Mouse (Mus musculus): ENCODE measurements around the gene Kctd20. TPM values are rescaled to one million over a fixed set of nuclear protein-coding genes. Genes with fewer than 3 reads are reported as not detected.

The Kctd20 gene
- polyA plus RNA-seq, 1 experiment from 2014 or later, result 127 TPM

DNA sequence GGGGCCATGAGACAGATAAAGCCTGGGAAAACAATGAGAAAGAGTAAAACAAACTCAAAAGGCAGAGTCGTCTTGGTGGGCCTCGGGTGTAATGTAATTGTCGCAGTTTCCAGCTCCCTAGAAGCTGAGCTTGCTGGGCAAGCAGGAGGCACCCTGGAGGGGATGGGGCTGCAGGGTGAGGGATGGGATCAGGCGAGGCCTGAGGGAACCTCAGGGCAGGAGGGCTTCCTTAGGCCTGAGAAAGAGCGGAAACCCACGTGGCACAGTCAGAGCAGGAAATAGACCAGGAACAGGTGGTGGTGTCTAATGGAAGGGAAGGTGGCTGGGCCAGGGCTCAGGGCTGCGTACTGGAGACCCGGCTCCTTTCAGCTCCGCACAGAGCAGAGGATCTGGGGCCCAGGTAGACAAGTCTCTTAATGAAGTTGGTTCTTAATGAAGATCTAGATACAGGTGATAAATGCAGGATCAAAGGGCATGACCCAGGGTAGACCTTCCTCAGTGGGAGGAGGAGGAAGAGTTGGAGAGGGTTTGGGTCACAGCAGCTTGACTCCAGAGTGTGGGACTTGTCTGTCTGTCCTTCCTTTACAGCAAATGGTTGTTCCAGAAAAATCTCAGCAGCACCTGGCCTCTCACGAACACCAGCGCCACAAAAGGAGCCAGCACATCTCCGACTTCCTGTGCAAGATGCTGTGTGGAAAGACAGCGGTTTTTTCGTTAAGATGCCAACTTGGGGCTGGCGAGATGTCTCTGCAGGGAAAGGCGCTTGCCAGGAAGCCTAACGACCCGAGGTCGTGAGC lies 17.4 kb upstream of the Kctd20 start:
- peaks cover 10% of the 10 kb centered on the region for H3K4me1 ChIP-seq
- 70% methylated on average over 19 of the region's 19 CpGs for WGBS
- H3K27me3 ChIP-seq, result no peaks in the 10 kb centered on the region
- H3K9me3 ChIP-seq, result no peaks in the 10 kb centered on the region
- no peak overlapping the region for H3K4me3 ChIP-seq
- no peaks in the 10 kb centered on the region for H3K36me3 ChIP-seq
- ATAC-seq (ENCODE audit: insufficient number of reproducible peaks, insufficient read depth, low FRiP score, low TSS enrichment), result no peak
- no peak overlapping the region for H3K4me2 ChIP-seq (replicated peaks)
- no peak overlapping the region for H3K9ac ChIP-seq
- H3K27ac ChIP-seq, result no peak overlapping the region

DNA sequence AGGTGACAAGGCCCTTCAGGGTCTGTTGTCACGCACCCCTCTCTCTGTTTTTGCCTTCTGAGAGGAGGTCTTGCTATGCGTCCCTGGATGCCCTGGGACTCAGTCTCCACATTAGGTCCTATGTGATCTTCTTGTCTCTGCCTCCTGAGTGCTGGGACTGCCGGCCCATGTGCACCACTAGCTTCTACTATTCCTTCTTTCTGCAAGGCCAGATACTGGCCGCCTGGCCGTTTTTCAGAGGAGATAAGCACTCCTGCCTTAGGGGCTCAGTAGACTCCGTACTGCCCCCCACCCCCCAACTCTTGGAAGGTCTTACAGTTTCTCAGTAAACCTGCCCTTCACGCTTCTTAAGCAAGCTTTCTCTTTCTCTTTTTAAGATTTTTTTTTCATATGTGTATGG lies 15.6 kb upstream of the Kctd20 start:
- 91% methylated on average over 7 of the region's 7 CpGs for WGBS

DNA sequence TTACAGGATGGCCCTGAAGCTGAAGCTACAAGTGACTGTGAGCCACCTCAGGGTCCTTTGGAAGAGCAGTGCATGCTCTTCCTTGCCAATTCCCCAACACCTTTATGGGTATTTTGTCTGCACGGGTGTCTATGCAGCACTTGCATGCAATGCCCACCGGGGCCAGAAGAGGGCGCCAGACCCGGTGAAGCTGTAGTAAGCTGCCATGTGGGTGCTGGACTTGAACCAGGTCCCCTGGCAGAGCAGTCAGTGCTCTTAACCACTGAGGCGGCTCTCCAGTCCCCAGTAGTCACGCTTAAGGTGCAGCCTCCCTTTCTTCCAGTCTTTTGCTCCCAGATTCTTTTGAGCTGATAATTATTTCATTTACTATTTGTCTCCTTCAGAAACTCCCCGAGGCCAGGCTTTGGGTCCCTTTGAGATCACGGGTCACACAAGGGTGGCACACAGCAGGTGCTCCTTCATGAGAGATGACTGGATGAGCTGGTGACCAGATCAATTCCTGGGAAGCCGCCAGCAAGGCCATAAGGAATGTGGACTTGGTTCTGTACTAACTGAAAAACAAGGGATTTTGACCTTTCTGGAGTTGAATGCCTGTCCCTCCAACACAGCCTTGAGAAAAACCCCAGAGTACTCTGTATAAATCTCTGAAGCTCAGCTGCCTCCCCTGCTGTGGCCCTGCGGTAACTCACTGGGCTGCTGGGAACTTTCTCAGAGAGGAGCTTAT lies 15.0 kb upstream of the Kctd20 start:
- Histone ChIP-seq H3K36me3 (no peaks in the 10 kb centered on the region), H3K27me3 (no peaks in the 10 kb centered on the region), H3K27ac (no peak overlapping the region), H3K9ac (no peak overlapping the region), H3K4me2 (replicated peaks) (no peak overlapping the region), H3K4me3 (no peak overlapping the region), H3K4me1 (no peaks in the 10 kb centered on the region), H3K9me3 (no peaks in the 10 kb centered on the region)
- 82% methylated on average over 10 of the region's 10 CpGs for WGBS
- no peak for ATAC-seq (ENCODE audit: insufficient number of reproducible peaks, insufficient read depth, low FRiP score, low TSS enrichment)

More for the DNA sequence above, 15.6 kb upstream of the Kctd20 start:
- Histone ChIP-seq H3K4me3 (no peak overlapping the region), H3K4me2 (replicated peaks) (no peak overlapping the region), H3K27ac (no peak overlapping the region), H3K4me1 (no peaks in the 10 kb centered on the region), H3K9me3 (no peaks in the 10 kb centered on the region), H3K9ac (no peak overlapping the region), H3K27me3 (no peaks in the 10 kb centered on the region), H3K36me3 (no peaks in the 10 kb centered on the region)
- no peak for ATAC-seq (ENCODE audit: insufficient number of reproducible peaks, insufficient read depth, low FRiP score, low TSS enrichment)

DNA sequence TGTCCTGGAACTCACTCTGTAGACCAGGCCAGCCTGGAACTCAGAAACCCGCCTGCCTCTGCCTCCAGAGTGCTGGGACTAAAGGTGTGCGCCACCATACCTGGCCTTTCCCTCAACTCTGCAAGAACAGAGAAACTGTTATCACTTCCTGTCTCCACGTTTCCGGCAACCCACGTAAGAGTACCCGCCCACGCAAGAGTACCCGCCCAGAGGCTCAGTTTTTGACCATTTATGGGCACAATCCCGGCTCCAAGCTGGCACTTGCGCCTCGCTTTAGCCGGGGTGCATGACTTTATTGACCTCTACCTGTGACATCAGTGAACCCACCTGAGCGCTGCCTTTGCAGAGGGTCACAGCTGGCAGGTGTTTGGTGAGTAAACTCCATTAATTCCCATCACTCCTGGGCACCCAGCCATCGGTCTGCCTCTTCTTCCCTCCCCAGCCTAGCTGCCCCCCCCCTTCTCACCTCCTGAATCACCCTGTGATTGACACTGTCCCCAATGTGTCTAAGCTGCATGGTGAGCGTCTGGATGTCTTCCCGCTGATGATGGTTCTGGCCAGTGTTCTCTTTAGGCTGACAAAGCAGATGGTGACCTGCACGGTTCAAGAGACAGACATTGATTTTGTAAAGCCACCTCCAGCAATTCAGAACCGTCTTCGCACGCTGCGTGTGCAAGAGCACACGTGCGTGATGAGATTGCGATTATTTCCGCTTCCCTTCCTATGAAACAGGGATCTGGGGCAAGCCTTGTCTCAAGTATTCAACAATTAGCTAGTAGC lies 10.8 kb upstream of the Kctd20 start:
- no peaks in the 10 kb centered on the region for H3K36me3 ChIP-seq
- H3K9ac ChIP-seq, result no peak overlapping the region
- no peak overlapping the region for H3K4me2 ChIP-seq (replicated peaks)
- WGBS, result 94% methylated on average over 25 of the region's 25 CpGs
- no peaks in the 10 kb centered on the region for H3K4me1 ChIP-seq
- no peak for ATAC-seq (ENCODE audit: insufficient number of reproducible peaks, insufficient read depth, low FRiP score, low TSS enrichment)
- no peaks in the 10 kb centered on the region for H3K9me3 ChIP-seq
- no peak overlapping the region for H3K4me3 ChIP-seq
- H3K27ac ChIP-seq, result no peak overlapping the region
- no peaks in the 10 kb centered on the region for H3K27me3 ChIP-seq

DNA sequence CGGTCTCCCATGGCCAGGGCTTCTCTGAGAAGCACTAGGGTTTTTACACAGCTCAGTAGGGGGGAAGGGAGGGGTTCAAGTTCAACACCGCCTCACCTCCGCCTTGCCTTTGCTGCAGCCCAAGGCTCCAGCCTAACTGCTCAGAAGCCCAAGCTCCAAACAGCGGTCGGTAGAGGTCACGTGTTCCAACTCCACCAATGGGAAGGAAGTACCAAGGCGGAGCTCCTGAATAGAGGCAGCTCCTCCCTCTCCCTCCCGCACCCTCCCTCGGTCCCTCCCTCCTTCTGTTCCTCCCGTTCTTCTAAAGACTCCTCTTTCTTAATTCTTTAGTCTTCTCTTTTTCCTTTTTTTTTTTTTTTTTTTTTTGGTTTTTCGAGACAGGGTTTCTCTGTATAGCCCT lies 9.6 kb upstream of the Kctd20 start:
- Histone ChIP-seq H3K9me3 (no peaks in the 10 kb centered on the region), H3K27ac (no peak overlapping the region), H3K4me2 (replicated peaks) (no peak overlapping the region), H3K4me3 (no peak overlapping the region), H3K9ac (no peak overlapping the region), H3K4me1 (no peaks in the 10 kb centered on the region), H3K27me3 (no peaks in the 10 kb centered on the region), H3K36me3 (no peaks in the 10 kb centered on the region)
- 74% methylated on average over 10 of the region's 11 CpGs for WGBS
- ATAC-seq (ENCODE audit: insufficient number of reproducible peaks, insufficient read depth, low FRiP score, low TSS enrichment), result no peak

DNA sequence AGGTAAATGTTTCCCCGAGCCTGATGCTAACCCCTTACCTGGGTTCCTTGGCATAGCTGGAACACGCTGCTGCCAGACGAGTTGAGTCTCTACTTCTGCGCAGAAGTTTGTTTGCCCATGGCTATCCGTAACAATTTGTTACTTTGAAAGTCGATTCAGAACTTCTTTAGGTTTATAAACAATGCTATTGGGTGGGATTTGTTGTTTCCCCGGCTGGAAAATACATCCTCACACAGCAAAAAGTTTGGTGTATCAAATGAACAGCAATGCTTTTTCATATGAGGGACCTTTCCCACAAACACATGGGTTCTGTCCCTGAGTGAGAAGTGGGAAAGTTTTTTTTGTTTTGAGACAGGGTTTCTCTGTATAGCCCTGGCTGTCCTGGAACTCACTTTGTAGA lies 8.0 kb upstream of the Kctd20 start, which contains the start of gene Pxt1:
Pxt1 (minus strand) TSS at position 101 of the 400 bp plus-strand sequence.
- ATAC-seq (ENCODE audit: insufficient number of reproducible peaks, insufficient read depth, low FRiP score, low TSS enrichment), result no peak
- 83% methylated on average over 7 of the region's 7 CpGs for WGBS
- H3K4me1 ChIP-seq, result no peaks in the 10 kb centered on the region

DNA sequence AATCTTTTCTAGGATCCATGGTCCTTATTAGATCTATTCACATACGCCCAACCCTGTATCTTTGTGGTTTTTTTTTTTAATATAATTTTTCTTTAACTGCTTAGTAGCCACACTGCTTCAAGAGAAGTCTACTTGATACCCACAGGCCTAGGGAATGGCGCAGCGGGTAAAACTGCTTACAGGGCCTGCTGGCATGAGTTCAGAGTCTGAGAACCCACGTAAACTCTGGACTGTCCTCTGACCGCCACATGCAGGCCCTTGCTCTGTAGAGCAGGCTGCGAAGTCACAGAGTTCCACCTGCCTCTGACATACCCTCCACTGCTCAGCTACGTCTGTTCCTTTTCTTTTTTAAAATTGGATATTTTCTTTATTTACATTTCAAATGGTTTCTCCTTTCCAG lies 7.3 kb upstream of the Kctd20 start:
- Histone ChIP-seq H3K9ac (no peak overlapping the region), H3K36me3 (no peaks in the 10 kb centered on the region), H3K27me3 (no peaks in the 10 kb centered on the region), H3K9me3 (no peaks in the 10 kb centered on the region), H3K27ac (no peak overlapping the region), H3K4me2 (replicated peaks) (no peak overlapping the region), H3K4me3 (no peak overlapping the region), H3K4me1 (no peaks in the 10 kb centered on the region)
- 83% methylated on average over 7 of the region's 7 CpGs for WGBS
- no peak for ATAC-seq (ENCODE audit: insufficient number of reproducible peaks, insufficient read depth, low FRiP score, low TSS enrichment)

More for the DNA sequence above, 8.0 kb upstream of the Kctd20 start, which contains the start of gene Pxt1:
- no peak within 1 kb of the TSS for H3K4me3 ChIP-seq
- H3K4me2 ChIP-seq (replicated peaks), result no peak within 1 kb of the TSS
- no peak within 1 kb of the TSS for H3K27ac ChIP-seq
- no peaks in the 10 kb centered on the region for H3K27me3 ChIP-seq
- no peak within 1 kb of the TSS for H3K9ac ChIP-seq
- no peaks in the 10 kb centered on the region for H3K36me3 ChIP-seq
- no peaks in the 10 kb centered on the region for H3K9me3 ChIP-seq

DNA sequence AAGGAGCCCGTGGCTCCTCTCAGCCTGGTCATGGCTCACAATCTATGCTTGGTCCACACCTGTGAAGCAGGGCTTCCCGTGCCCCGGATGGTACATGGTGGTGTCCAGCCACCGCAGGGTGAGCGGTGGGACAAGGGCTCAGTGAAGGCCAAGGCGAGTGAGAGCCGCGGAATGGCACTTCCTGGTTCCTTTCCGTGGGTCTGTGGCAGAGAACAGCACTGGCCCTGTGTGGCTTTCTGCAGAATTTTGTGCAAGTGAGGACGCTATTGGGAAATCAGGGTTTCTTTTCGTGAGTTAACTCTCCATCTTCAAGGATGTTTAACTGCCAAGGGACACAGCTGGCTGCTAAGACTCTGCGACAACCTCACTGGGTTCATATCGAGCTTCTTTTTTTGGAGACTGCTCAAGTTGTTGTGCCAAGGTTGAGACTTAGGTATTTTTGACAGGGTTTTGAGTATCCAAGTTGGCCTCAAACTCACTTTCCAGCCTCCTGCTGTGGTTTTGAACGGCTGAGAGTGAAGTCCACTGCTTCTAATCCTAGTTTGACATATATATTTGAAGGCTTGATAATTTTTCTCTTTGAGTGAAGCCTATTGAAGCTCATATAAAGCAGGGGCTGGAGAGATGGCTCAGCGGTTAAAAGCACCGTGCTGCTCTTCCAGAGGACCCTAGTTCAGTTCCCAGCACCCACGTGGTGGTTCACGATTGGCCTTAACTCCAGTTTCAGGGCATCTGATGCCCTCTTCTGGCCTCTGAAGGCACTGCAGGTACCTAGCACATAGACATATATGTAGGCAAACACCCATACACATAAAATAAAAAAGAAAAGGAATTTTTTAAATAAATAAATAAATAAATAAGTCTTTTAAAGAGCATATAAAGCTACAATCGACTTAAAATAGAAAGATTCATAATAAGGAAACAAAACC lies 4.5 kb upstream of the Kctd20 start:
- no peaks in the 10 kb centered on the region for H3K36me3 ChIP-seq
- H3K4me3 ChIP-seq, result no peak overlapping the region
- no peak for ATAC-seq (ENCODE audit: insufficient number of reproducible peaks, insufficient read depth, low FRiP score, low TSS enrichment)
- H3K9me3 ChIP-seq, result no peaks in the 10 kb centered on the region
- H3K9ac ChIP-seq, result no peak overlapping the region
- no peak overlapping the region for H3K4me2 ChIP-seq (replicated peaks)
- no peaks in the 10 kb centered on the region for H3K4me1 ChIP-seq
- WGBS, result 92% methylated on average over 19 of the region's 19 CpGs
- no peaks in the 10 kb centered on the region for H3K27me3 ChIP-seq
- H3K27ac ChIP-seq, result no peak overlapping the region

DNA sequence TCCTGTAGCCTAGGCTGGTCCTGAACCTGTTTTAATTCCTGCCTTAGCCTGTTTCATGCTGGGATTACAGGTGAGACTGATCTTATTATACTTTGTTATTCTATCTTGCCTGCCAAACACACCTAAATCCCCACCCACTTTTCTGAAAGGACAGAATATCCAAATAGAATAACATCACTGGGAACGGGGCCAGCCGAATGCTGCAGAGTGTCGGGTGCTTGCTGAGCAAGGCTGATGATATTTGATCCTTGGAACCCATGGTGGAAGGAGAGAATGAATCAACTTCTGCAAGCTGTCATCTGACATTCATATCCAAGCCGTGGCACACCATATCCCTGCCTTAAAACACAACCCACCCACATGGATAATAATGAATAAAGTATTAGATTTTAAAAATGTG lies 3.1 kb upstream of the Kctd20 start:
- H3K4me3 ChIP-seq, result no peak overlapping the region
- no peak for ATAC-seq (ENCODE audit: insufficient number of reproducible peaks, insufficient read depth, low FRiP score, low TSS enrichment)
- no peaks in the 10 kb centered on the region for H3K36me3 ChIP-seq
- H3K9me3 ChIP-seq, result no peaks in the 10 kb centered on the region
- no peak overlapping the region for H3K27ac ChIP-seq
- H3K27me3 ChIP-seq, result no peaks in the 10 kb centered on the region
- H3K4me2 ChIP-seq (replicated peaks), result no peak overlapping the region
- H3K4me1 ChIP-seq, result peaks cover 4% of the 10 kb centered on the region
- H3K9ac ChIP-seq, result no peak overlapping the region
- 49% methylated on average over 4 of the region's 4 CpGs for WGBS

DNA sequence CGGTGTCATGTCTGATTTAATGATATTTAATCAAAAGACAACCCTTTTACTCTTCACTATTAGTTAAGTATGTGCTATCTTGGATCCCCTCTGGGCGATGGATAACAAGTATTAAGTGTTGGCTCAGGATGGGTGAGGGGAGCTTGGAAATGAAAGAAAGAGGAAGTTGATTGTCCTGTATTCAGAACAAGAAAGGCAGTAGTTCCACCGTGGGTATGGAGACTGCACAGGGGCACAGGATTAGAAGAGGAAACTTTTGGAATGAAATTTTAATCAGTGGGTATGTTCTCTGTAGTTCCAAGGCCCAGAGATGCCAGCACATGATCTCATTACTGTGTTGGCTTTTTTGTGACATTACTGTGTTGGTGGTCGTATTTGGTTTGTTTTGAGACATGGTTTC lies 999 bp upstream of the Kctd20 start:
- H3K36me3 ChIP-seq, result peaks cover 8% of the 10 kb centered on the region
- H3K4me2 ChIP-seq (replicated peaks), result no peak overlapping the region
- H3K9me3 ChIP-seq, result no peaks in the 10 kb centered on the region; the same call in 1 of the 2 replicates
- H3K4me1 ChIP-seq, result peaks cover 15% of the 10 kb centered on the region
- no peak overlapping the region for H3K9ac ChIP-seq
- no peaks in the 10 kb centered on the region for H3K27me3 ChIP-seq
- no peak overlapping the region for H3K27ac ChIP-seq
- no peak overlapping the region for H3K4me3 ChIP-seq
- ATAC-seq (ENCODE audit: insufficient number of reproducible peaks, insufficient read depth, low FRiP score, low TSS enrichment), result no peak
- WGBS, result 68% methylated on average over 4 of the region's 4 CpGs

DNA sequence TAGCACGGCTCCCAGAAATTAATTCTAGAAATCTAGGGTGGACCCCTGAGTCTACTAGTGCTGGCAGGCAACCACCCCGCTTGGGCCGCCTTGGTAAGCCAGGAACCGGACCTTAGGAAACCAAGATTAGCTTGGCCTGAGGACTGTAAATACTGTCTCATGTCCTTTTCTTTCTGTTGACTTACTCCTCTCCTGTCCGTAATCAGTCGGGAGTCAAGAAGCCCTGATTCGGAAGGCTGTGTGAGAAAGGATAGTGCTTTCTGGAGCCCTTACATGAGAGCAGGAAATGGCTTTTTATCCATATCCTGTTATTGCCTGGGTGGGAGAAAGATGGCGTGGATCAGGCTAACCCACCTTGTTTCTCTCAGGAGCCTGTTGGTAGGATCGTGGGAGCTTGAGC lies 1.5 kb downstream of the Kctd20 start:
- 22% methylated on average over 9 of the region's 9 CpGs for WGBS
- Histone ChIP-seq H3K4me3 (peak overlapping the region; percentile 74), H3K27ac (peak overlapping the region; percentile 98)

More for the DNA sequence above, 1.5 kb downstream of the Kctd20 start:
- peak overlapping the region; percentile 88 for H3K4me2 ChIP-seq (replicated peaks)
- peaks cover 15% of the 10 kb centered on the region for H3K4me1 ChIP-seq
- peaks cover 16% of the 10 kb centered on the region for H3K36me3 ChIP-seq
- ATAC-seq (ENCODE audit: insufficient number of reproducible peaks, insufficient read depth, low FRiP score, low TSS enrichment), result no peak
- H3K9me3 ChIP-seq, result no peaks in the 10 kb centered on the region; the same call in 1 of the 2 replicates
- H3K9ac ChIP-seq, result peak overlapping the region; percentile 72
- H3K27me3 ChIP-seq, result no peaks in the 10 kb centered on the region

All from embryonic facial prominence, embryonic 12.5 days (tissue).